Mouse (Mus musculus) gastrocnemius, postnatal 4 days (tissue): Measurements from ENCODE around the gene Prrc2a. TPM values are rescaled to one million over a fixed set of nuclear protein-coding genes. Genes with fewer than 3 reads are reported as not detected.
"Not testable (repeated sequence)": the region's sequence is repeated elsewhere in the genome, so short reads cannot be mapped to it uniquely, and the experiment has no call there.

Experiments
- DNase-seq, 2 experiments: peaks; one replicate each; pipeline ENCODE4 v3.0.0; 2021 to 2022; ENCODE audit warnings: low spot score in 2 of 2, mixed read lengths in 2 of 2
- total RNA-seq, 2 experiments: library from RNA; stranded (reverse); gene quantifications; 2 replicates each; pipeline ENCODE4 v1.2.3; 2021

Prrc2a gene
- total RNA-seq, 2 experiments from 2014 or later: 183 to 193 TPM

DNA sequence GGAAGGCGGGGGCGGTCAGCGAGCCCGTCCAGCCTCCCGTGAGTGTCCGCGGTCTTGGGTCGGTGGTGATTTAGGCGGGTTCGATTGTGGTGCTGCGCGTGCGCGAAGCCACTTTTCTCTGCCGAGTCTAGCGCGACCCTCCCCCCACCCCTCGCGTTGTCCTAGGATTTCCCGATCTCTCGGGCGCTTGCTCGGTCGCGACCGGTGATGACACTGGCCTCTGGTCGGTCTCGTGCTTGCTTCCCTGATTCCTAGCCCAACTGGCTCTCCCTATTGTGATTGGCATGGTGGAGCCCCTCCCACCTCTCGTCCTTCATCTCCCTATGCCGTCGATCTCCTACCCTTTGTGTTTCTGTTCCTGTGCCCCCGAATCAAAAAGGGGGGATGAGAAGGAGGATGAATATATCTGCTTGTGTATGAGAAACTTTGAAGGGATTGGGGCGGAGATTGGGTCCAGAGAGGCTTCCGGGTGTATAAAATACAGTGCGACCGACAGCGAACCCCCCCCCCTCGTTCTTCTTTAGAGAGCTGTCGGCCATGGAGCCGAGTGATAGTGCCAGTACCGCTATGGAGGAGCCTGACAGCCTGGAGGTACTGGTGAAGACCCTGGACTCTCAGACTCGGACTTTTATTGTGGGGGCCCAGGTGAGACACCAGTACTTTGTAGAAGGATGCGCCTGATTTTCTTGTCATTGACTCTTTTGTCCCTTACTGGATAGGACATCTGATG, 28.9 kb downstream of the Prrc2a start:
- DNase-seq: no peak

DNA sequence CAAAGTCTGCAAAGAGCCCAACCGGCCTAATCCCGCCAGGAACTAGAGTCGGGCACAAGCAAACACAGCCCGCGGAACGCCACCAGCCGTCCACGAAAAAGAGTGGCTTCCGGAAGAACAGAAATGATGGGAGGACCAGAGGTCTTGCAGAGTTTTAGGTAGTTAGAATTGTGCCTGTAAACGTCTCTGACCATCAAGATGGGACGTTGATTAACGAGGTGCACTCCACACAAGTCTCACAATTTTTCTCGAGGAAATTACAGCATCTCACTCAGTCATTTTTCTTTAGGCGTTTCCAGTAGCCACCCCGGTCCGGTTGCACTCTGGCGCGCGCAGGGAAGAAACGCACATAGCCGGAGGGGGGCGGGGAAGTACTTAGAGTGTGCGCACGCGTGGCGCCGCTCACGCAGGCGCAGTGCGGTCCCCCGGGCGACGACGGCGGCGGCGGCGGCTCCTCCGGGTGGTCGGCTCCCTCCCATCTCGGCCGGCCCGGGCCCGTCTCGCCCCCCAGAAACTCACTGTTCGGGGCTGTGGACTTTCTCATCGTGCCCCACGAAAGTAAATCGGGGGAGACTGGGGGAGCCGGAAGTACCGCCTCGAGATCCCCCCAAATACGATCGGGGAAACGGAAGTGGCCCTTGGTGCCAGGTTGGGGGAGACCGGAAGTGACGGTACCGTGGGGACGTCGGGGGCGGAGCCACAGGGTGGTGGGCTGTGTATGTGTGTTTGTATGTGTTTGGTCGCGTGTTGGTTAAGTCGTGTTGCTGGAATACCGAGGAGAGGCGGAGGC, 29.7 kb downstream of the Prrc2a start, which contains the start of gene Bag6:
Gene Bag6, plus strand, starts transcription at position 378 of the 790 bp plus-strand sequence.
- DNase-seq: peak; percentile 93 to 96

DNA sequence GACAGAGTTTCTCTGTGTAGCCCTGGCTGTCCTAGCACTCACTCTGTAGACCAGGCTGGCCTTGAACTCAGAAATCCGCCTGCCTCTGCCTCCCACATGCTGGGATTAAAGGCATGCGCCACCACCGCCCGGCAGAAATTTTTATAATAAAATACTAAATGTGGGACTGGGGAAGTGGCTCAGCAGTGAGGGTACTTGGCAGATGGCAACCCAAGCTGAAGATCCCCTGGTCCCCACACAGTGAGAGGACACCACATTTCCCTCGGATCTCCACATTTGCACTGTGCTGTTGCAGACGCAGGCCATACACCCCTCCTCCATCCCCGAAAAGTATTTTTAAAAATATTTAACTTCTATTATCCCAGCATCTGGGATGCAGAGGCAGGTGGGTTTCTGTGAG, 31.2 kb downstream of the Prrc2a start:
- no peak for DNase-seq

DNA sequence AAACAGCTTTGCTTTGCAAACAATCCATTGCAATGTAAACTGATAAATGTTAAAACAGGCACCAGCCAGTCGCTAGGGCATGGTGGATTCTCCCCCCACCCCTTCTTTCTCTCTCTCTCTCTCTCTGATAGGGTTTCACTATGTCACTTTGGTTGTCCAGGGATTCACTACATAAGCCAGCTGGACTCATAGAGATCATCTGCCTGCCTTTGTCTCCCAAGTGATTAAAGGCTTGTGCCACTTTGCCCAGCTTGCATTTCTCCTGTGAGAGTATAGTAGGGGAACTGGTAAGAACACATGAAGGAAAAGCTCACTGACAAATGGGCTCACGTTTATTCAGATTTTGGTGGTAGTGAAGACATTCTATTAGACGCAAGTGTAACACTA, 32.5 kb downstream of the Prrc2a start:
- no peak for DNase-seq

DNA sequence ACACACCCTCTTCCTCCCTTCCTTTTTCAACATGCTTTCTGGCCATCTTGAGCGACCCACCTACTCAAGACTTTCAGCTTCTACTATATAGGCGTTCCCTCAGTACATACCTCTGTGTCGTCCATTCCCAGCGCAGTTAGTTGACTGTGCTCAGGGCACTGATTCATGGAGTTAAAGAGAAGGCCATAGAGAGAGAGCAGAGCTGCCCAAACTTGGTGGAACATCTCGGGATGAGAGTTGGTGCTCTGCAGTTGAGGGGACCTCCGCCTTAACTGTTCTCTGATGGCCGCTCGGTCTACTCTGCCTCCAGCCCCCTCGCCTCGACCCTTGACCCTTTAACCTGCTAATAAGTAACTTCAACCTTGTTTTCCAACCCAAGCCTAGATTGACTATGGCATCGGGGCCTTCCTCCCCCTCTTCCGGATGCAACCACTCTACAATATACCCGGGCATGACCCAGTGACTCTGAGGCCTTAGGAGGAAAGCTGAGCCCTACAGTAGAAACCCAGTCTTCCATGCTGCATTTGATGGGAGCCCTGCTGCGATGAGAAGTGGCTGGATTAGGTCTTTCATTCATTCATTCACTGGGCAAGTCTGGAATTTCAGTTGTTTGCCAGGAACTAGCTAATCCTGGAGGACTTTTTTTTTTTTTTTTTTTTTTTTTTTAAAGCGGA, 33.1 kb downstream of the Prrc2a start, which contains the start of gene Apom:
Gene Apom, minus strand, starts transcription at position 551 of the 674 bp plus-strand sequence.
- no peak for DNase-seq

DNA sequence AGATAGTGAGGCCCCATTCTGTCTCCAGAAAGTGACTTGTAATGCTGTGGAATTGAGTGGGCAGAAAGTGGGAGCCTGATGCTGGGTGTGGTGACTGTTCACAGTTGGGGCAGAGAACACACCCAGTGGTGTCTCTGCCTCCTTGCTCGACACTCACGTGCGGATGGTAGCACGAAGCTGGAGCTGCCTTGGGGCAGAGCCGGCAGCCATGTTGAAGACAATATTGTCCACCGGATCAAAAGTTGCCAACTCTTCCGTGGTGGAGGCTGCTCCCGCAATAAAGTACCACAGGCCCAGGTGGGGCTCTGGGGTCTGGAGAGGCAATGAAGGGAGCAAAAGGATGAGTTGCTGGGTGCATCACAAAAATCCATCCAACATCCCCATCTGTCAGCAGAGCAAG, 33.7 kb downstream of the Prrc2a start:
- no peak for DNase-seq

DNA sequence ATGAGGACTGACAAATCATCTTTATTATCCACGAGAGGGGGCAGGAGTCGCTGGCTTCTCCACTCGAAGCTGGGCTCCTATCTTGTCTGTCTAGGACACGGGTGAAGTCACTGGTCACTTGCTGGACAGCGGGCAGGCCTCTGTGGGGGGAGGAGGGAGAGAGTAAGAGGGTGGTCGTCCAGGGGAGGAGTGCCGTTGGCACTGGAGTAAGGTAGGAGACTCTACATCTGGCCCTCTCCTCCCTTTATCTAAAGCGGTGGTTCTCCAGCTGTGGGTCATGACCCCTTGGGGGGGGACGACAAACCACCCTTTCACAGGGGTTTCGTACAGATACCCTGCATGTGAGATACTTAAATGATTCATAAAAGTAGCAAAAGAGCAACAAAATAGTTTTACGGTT, 35.7 kb downstream of the Prrc2a start:
- DNase-seq: no peak

DNA sequence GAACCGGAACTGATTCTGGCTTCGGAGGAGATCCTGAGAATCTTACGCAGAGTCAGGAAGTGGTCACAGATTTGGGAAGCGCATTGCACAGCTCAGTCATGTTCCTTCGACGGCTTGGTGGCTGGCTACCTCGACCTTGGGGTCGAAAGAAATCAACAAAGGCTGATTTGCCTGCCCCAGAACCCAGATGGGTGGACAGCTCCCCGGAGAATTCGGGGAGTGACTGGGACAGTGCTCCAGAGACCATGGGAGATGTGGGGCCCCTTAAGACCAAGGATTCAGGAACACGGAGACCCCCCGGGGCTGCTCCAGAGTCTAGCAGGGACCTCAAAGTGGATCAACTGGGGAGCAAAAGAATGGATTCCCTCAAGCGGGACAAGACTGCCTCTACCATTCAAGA, 37.7 kb downstream of the Prrc2a start:
- no peak for DNase-seq

DNA sequence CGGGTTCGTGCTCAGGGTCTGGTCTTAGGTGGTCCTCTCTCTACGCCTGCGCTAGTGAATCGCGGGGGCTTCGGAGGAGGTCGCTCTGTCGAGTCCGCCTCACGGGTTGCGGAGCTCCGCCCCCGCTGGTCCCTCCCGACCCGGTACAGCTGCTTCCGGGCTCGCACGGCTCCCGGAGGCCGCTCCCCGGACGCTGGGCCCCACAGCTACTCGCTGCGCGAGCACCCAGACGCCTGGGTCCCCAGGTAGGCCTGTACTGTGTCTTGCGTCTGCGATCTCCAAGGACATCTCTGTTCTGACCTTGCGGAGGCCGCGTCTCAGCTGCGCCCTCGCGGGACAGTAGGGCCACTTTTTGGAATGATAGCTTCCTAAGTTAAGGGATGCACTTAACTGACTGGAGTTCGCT, 38.5 kb downstream of the Prrc2a start, which contains the start of gene D17H6S53E:
Gene D17H6S53E, plus strand, starts transcription at position 168 of the 406 bp plus-strand sequence.
- DNase-seq: peak; percentile 54 to 77

DNA sequence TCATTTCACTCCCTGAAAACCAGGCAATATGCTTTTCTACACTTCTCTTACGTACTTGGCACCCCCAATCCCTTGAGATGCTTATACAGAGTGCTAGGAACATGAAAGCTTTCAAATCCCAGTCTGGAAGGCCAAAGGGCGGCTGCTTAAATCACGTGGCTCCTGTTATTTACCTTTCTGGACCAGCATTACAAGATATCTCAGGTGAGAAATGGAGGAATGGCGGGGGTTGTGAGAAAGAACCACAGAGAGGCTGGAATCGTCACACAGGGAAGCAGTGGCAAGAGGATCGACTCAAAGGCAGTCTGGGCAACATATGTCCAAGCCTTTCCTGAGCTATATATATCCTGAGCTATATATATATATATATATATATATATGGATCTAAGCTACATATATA, 39.1 kb downstream of the Prrc2a start:
- DNase-seq: no peak

DNA sequence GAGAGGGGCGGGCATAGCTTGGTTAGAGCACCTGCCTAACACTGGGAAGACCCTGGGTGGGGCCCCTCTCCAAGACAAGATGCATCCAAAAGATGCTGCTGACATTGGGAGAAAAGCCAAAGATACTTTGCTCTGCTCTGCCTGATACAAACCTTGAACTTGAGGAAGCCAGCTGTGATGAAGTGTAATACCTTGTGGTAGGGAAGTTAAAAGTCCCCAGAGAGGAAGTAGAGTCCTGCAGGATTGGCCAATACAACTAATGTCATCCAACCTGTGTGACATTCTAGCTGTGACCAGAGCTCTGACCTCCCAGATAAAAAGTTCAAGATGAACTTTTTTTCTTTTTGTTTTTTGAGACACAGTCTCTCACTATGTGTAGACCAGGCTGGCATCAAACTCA, 39.6 kb downstream of the Prrc2a start:
- no peak for DNase-seq

DNA sequence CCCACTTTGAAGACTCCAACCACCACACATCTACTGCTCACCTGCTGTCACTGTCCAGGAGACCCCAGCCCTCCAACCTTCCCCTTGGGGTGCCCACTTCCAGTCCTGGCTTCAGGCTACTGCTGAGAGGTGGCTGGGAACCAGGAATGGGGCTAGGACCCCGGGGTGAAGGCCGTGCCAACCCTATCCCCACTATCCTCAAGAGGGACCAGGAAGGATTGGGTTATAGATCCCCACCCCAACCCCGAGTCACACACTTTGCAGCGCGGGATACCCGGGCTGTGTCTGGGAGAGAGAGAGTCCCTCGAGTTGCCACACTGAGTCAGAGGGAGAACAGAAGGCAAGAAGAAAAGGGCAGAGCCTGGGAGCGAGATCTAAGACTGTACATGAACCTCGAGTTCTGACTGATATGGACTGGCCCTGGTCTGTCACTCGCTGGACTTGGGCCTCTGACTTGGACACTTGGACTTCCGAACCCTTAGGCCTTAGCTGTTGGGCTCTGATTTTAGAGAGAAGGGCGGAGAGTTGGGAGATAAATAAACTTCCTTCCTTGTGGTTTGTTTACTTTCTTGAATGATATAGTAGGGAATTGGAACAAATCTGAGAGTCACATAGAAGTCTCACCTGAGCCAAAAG, 40.3 kb downstream of the Prrc2a start:
- DNase-seq: not testable (repeated sequence)

DNA sequence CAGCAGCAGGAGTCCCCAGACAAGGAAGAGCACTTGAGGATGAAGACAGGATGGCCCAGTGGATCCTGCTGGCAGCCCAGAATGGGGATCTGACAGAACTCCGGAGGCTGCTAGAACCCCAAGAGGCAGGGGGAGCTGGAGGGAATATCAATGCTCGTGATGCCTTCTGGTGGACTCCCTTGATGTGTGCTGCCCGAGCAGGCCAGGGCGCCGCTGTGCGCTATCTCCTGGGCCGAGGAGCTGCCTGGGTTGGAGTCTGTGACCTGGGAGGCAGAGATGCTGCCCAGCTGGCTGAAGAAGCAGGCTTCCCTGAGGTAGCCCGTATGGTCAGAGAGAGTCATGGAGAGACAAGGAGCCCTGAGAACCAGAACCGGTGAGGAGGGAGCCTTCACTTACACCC, 41.4 kb downstream of the Prrc2a start:
- DNase-seq: not testable (repeated sequence)

DNA sequence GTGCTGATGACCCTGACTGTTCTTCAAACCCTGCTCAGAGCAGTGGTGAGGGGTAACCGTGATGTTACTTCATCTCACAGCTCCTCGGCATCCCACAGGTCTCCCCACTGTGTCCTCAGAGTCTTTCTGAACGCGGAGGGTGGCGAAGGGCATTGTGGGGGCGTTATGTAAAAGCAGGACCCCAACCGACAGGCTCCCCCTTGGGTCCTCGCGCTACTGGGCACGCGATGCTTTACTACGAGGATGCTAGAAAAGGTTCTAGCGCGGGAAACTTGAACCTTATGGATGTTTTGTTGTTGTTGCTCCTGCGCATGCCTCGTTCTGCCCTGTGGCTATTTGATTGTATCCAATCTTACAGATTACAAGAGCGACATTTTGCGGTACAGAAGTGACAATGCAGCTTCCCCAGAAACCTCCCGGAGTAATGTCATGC, 42.8 kb downstream of the Prrc2a start, which contains the start of gene Csnk2b:
Gene Csnk2b, minus strand, starts transcription at position 183 of the 433 bp plus-strand sequence.
- DNase-seq: peak in 1 of 2 experiments; percentile 58

DNA sequence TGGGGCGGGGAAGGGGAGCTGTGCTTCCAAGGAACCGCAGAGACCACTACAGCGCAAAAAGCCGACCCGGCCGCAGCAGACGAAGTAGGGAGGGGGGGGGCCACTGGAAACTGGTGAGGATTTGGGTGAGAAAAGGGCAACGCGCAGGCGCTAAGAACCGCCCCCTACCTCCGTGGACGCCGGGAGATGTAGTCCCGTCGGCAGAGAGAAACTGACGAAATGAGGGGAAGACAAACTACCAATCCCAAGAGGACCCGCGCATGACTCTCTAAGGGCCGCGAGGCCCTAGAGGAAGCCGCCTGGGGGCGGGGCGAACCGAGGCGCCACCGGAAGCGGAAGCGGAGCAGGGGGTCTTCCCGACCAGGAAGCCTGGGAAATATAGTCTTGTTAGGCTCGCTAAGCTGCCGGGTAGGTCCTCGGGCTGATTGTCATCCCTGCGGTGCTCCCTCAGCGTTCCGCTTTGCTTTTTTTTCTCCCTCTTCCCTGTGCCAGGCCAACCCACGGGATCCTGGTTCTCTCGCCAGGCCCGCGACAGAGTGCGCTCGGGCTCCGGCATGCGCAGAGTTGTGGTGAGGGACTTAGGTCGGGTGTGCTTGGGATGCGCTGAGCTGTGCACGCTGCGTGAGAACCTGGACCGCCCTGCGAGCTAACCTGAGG, 43.4 kb downstream of the Prrc2a start, which contains the start of gene Gpank1:
Gene Gpank1, plus strand, starts transcription at position 313 of the 657 bp plus-strand sequence.
- peak; percentile 98 to 99 for DNase-seq

DNA sequence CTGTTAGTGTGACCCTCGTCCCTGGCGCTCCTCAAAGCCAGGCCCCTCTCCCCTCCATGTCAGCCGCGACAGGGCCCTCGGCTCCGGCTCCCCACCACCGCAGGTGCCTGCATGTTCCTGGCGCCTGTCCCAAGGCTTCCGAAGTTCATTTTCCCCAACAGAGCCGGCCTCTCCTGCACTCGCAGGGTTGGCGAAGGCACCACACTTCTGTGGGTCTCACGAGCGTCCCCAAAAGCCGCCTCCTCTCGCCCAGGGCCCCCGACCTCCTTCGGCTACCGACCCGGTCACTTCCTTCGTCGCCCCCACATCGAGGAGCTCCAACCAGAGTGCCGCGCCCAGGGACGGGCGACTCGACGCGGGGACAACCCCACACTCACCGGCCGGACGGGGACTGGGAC, 44.0 kb downstream of the Prrc2a start:
- DNase-seq: peak in 1 of 2 experiments; percentile 40

DNA sequence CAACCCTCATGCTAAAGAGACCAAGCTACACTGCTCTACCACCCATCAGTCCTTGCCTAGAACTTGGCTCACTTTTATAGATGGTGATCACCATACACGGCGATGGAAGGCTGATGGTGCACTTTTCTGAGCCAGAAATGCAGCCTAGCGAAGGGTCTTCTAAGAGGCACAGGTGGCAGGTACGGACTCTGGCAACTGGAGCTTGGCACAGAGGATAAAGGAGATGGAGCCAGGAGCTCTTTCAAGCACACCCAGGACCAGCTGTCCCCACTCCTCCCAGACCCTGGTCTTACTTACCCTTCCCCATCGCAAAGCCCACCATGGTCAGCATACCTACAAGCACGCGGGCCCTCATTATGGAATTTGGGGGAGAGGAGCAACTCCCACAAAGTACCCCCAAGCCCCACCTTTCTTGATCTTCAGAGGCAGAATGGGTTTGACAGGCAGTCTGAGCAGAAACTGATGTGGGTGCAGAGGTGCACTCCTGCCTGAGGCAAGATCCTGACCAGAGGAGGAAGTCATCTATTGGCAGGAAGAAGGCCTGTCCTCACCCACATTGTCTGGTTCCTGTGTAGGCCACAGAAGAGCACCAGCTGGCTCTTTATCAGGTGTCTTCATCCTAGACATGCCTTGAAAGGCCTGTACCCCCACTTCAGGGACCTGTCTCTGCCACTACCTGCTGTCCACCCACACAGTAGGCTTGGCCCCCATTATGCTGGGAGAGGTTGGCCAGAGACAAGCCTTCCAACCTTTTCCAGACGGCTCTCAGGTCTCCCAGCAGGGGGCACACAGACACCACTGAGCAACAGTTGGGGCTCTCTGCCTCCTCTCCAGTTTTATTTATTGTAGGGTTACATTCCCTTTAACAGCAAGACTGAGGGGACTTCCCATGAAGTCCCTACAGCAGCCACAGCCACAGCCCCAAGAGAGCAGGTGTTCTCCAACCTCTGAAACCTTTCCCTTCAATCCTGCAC, 49.4 kb downstream of the Prrc2a start, which contains the start of gene Ly6g5b:
Gene Ly6g5b, minus strand, starts transcription at position 383 of the 974 bp plus-strand sequence.
- DNase-seq: no peak

DNA sequence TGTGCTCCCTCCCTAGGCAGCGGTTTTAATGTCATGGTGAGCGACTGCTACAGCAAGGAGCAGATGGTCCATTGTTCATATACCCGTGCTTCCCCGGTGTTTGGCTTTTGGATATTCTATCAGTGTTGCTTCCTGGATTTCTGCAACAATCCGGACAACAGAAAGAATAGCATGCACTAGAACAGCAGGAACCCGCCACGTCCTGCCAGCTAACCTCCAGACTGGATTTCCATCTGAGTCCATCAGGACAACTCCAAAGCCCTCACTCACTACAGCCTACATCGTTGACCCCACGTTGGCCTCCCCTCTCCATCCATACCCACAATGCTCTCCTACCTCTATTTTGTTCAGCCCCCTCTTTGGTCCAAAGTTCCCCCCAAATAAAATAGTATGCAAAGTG, 52.9 kb downstream of the Prrc2a start:
- DNase-seq: no peak

DNA sequence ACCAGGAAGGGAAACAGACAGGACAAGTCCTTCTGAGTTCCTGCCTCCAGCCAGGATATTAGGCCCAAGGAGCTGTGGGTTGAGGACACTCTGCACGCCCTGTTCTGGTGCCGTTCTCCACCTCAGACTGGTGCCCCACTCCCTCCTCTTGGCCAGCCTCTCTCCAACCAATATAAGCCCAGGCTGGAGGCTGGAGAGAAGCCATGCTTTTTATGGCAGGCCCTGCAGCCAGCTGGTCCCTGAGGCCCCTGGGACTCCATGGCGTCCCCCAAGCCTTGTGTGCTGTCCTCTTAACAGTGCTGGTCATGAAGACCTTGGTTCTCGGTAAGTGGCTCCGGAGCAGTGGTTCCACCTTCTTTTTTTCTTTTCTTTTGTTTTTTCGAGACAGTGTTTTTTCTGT, 56.6 kb downstream of the Prrc2a start, which contains the start of gene Ly6g5c:
Gene Ly6g5c, plus strand, starts transcription at position 183 of the 400 bp plus-strand sequence.
- no peak for DNase-seq
